Mouse (Mus musculus) spleen, adult 2 months (tissue): Measurements from ENCODE around the gene Pkd2l1.
"Not testable (repeated sequence)": the region's sequence is repeated elsewhere in the genome, so short reads cannot be mapped to it uniquely, and the experiment has no call there.

ENCODE experiments used
- CTCF ChIP-seq: fragments of 200-500 bp; IDR thresholded peaks from 2 replicates; pipeline ENCODE4 v1.5.1; 2011; ENCODE audit warnings: mild to moderate bottlenecking, inconsistent platforms; ENCODE audit not compliant: insufficient read depth, insufficient read length, insufficient replicate concordance; ENCODE audit errors: extremely low read depth
- POLR2A ChIP-seq: fragments of 200-500 bp; IDR thresholded peaks from 2 replicates; pipeline ENCODE4 v1.6.1; 2011; ENCODE audit warnings: low read depth, low read length, inconsistent platforms

GRCm38 (mm10) chr19:44120686-44121085, 71.6 kb downstream of the Pkd2l1 start:
- not testable (repeated sequence) for TF ChIP-seq CTCF, POLR2A
